Mouse (Mus musculus) megakaryocyte, embryonic 14.5 days (primary cell): ENCODE results near the gene Uap1.

Source experiments
- FLI1 ChIP-seq: IDR thresholded peaks from 2 replicates; pipeline ENCODE4 v1.6.1; 2012; ENCODE audit warnings: low read length, inconsistent platforms, mixed read lengths
- GATA1 ChIP-seq: IDR thresholded peaks from 3 replicates; pipeline ENCODE4 v1.6.1; 2012; ENCODE audit warnings: mixed read lengths, low read length, inconsistent platforms, borderline replicate concordance

DNA sequence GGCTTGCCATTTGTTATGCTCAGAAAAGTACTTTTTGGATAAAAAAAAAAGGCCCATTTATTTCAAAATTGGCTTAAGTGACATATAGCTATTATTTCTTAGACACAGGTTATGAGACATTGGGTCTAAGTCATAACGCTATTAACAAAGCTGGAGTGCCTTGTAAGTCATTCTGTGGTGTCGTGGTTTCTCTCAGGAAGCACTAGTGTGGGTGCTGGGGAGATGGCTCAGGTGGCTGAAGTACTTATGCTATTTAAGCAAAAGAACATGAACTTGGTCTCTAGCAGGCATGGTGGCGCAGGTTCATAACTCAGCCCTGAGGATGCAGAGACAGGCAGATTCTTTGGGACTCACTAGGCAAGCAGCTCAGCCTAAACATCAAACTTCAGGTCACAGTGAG lies 10.4 kb upstream of the Uap1 start:
- TF ChIP-seq GATA1 (no peak), FLI1 (no peak)
